Mouse (Mus musculus) hindbrain, embryonic 10.5 days (tissue): ENCODE data around the gene Gm4952. TPM values are rescaled to one million over a fixed set of nuclear protein-coding genes. Genes with fewer than 3 reads are reported as not detected.
"Not testable (repeated sequence)": the region's sequence is repeated elsewhere in the genome, so short reads cannot be mapped to it uniquely, and the experiment has no call there.

ENCODE experiments used
- DNase-seq: peaks from one replicate; pipeline ENCODE4 v3.0.0-alpha.2; 2017; ENCODE audit warnings: low spot score
- H3K27ac ChIP-seq: fragments of 300-500 bp; sonication (generic); 2 replicates; pipeline ENCODE4 v1.5.1; 2016; ENCODE audit warnings: mild to moderate bottlenecking, moderate library complexity
- H3K27me3 ChIP-seq: fragments of 300-500 bp; sonication (generic); 2 replicates; pipeline ENCODE4 v1.6.1; 2016; ENCODE audit warnings: mild to moderate bottlenecking; ENCODE audit not compliant: poor library complexity, insufficient read depth, severe bottlenecking
- H3K36me3 ChIP-seq: fragments of 300-500 bp; sonication (generic); 2 replicates; pipeline ENCODE4 v1.6.1; 2016; ENCODE audit warnings: mild to moderate bottlenecking, moderate library complexity
- H3K4me1 ChIP-seq: fragments of 300-500 bp; sonication (generic); replicated peaks from 2 replicates; pipeline ENCODE4 v1.6.1; 2016; ENCODE audit warnings: mild to moderate bottlenecking
- H3K4me3 ChIP-seq: fragments of 300-500 bp; sonication (generic); 2 replicates; pipeline ENCODE4 v1.5.1; 2016; ENCODE audit warnings: mild to moderate bottlenecking, moderate library complexity
- H3K9me3 ChIP-seq: fragments of 300-500 bp; sonication (generic); 2 replicates; pipeline ENCODE4 v1.6.1; 2016; ENCODE audit warnings: mild to moderate bottlenecking, moderate library complexity
- WGBS: fragments of 180-500 bp; shearing (Covaris S2); methylation state at CpG from one replicate; pipeline ENCODE4 v1.1.7; 2016; 5-methylcytosine and 5-hydroxymethylcytosine counted together
- polyA plus RNA-seq: library from polyadenylated mRNA; unstranded; fragments of >200 nt; fragmentation: Nextera tagmentation; extraction: Ambion mirVana; gene quantifications from 2 replicates; pipeline ENCODE4 v1.2.1, GENCODE M21; 2016

Gene Gm4952
- polyA plus RNA-seq, 1 experiment from 2014 or later = 0.18 TPM

GRCm38 (mm10) chr19:12633176-12633575 lies 33.4 kb downstream of the Gm4952 start, which contains the start of gene Glyat:
Glyat (plus strand) TSS chr19:12633308.
- no peaks in the 10 kb centered on the region for H3K4me1 ChIP-seq
- no peaks in the 10 kb centered on the region for H3K36me3 ChIP-seq
- no peak within 1 kb of the TSS for H3K27ac ChIP-seq
- no peak for DNase-seq
- no peaks in the 10 kb centered on the region for H3K27me3 ChIP-seq
- no peaks in the 10 kb centered on the region for H3K9me3 ChIP-seq
- H3K4me3 ChIP-seq = no peak within 1 kb of the TSS
- 82% methylated on average over 4 of the region's 4 CpGs for WGBS

DNA sequence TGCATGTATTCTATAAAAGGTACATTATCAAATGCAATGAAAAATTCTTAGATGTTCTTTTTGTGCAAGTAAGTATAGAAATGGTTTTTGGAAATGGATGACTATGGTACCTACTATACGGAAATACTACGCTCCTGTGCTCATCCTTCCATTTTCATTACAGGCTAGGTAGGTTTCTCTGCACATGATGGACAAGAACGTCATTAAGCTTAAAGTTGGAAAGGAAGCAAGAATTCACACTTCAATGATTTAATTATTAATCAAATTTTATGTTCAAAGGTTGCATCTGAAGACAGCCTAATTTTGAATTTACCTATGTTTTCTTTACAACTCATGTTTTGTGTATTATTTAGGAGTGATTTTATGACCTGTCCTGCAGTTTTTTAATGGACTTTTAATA lies 34.5 kb downstream of the Gm4952 start:
- H3K27me3 ChIP-seq = no peaks in the 10 kb centered on the region
- no peaks in the 10 kb centered on the region for H3K9me3 ChIP-seq
- 91% methylated on average over 3 of the region's 3 CpGs for WGBS
- H3K36me3 ChIP-seq = no peaks in the 10 kb centered on the region
- no peak overlapping the region for H3K27ac ChIP-seq
- H3K4me1 ChIP-seq = no peaks in the 10 kb centered on the region
- H3K4me3 ChIP-seq = no peak overlapping the region
- no peak for DNase-seq

- H3K4me1 ChIP-seq = no peaks in the 10 kb centered on the region
- no peaks in the 10 kb centered on the region for H3K36me3 ChIP-seq
- 89% methylated on average over 4 of the region's 4 CpGs for WGBS
- H3K9me3 ChIP-seq = no peaks in the 10 kb centered on the region
- H3K4me3 ChIP-seq = no peak overlapping the region
- no peaks in the 10 kb centered on the region for H3K27me3 ChIP-seq
- H3K27ac ChIP-seq = no peak overlapping the region
- no peak for DNase-seq
These were observed 35.2 kb downstream of the Gm4952 start for GRCm38 (mm10) chr19:12634963-12635362.

GRCm38 (mm10) chr19:12636863-12637262 lies 37.1 kb downstream of the Gm4952 start:
- Histone ChIP-seq H3K4me1 (no peaks in the 10 kb centered on the region), H3K9me3 (no peaks in the 10 kb centered on the region), H3K4me3 (no peak overlapping the region), H3K27me3 (no peaks in the 10 kb centered on the region), H3K36me3 (no peaks in the 10 kb centered on the region), H3K27ac (no peak overlapping the region)
- DNase-seq = no peak
- WGBS = 76% methylated on average over 3 of the region's 3 CpGs

GRCm38 (mm10) chr19:12638049-12638448 lies 38.3 kb downstream of the Gm4952 start:
- WGBS = 87% methylated on average over 1 of the region's 1 CpGs
- H3K27me3 ChIP-seq = no peaks in the 10 kb centered on the region

DNA sequence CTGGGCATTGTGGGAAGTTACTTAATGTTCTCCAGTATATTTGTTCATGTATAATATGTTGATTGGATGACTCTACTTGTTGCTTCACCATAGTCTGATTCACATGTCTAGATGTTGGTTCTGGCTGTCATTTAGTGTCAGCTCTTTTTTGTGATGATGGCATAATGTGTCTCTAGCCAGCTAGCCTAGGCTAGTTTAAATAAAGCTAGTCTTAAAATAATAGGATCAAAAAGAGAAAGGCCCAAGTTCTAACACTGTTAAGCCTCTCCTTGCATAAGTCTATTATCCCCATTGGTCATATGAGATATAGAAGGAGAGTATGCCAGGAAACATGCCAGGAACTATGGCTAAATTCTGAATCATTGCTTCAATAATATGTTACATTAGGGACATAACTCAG lies 49.7 kb downstream of the Gm4952 start:
- Histone ChIP-seq H3K9me3 (no peaks in the 10 kb centered on the region), H3K4me1 (no peaks in the 10 kb centered on the region), H3K4me3 (no peak overlapping the region), H3K27me3 (no peaks in the 10 kb centered on the region), H3K27ac (no peak overlapping the region), H3K36me3 (no peaks in the 10 kb centered on the region)
- no peak for DNase-seq

More at GRCm38 (mm10) chr19:12638049-12638448, 38.3 kb downstream of the Gm4952 start:
- H3K4me1 ChIP-seq = no peaks in the 10 kb centered on the region
- H3K9me3 ChIP-seq = no peaks in the 10 kb centered on the region
- H3K4me3 ChIP-seq = no peak overlapping the region
- H3K27ac ChIP-seq = no peak overlapping the region
- H3K36me3 ChIP-seq = no peaks in the 10 kb centered on the region
- DNase-seq = no peak

DNA sequence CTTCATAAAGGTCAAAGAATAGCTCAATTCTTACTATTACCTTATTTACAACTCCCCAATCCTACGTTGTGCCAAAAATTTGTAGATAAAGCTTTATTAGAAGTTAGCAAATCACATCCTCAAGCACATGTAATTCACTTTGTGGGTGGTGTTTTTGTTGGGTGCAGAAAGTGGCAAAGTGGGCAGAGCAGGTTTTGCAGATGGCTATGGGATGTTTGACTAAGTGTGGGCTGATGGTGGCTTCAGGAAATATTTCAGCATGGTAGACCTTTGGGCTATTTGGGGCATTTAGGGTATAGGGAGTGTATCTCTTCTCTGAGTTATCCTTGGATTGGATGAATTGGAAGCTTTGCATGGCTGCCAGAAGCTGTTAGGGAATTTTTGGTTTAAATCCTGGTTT lies 66.4 kb downstream of the Gm4952 start:
- Histone ChIP-seq H3K27ac (no peak overlapping the region), H3K36me3 (no peaks in the 10 kb centered on the region), H3K4me3 (no peak overlapping the region), H3K27me3 (no peaks in the 10 kb centered on the region), H3K4me1 (no peaks in the 10 kb centered on the region), H3K9me3 (peaks cover 16% of the 10 kb centered on the region)
- 82% methylated on average over 1 of the region's 1 CpGs for WGBS
- no peak for DNase-seq

DNA sequence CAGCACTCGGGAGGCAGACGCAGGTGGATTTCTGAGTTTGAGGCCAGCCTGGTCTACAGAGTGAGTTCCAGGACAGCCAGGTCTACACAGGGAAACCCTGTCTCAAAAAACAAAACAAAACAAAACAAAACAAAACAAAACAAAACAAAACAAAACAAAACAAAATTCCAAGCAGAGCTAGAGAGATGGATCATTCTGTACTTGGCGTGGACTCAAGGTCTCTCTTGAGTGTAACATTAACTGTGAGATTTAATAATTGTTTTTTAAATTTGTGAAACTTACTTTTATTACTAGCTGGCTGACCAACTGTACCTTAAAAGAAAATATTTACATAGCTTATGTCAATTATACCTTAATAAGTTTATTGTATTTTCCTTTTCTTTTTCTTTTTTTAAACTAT lies 68.8 kb downstream of the Gm4952 start:
- not testable (repeated sequence) for DNase-seq, H3K4me1 ChIP-seq, H3K9me3 ChIP-seq, H3K36me3 ChIP-seq, H3K27ac ChIP-seq, H3K4me3 ChIP-seq, H3K27me3 ChIP-seq
- 96% methylated on average over 3 of the region's 3 CpGs for WGBS

- H3K9me3 ChIP-seq = no peaks in the 10 kb centered on the region
- H3K27me3 ChIP-seq = no peaks in the 10 kb centered on the region
- no peak for DNase-seq
These were observed 70.4 kb downstream of the Gm4952 start, which contains the start of gene Olfr1442 for GRCm38 (mm10) chr19:12670139-12670538. Olfr1442 (plus strand) TSS chr19:12670439.

DNA sequence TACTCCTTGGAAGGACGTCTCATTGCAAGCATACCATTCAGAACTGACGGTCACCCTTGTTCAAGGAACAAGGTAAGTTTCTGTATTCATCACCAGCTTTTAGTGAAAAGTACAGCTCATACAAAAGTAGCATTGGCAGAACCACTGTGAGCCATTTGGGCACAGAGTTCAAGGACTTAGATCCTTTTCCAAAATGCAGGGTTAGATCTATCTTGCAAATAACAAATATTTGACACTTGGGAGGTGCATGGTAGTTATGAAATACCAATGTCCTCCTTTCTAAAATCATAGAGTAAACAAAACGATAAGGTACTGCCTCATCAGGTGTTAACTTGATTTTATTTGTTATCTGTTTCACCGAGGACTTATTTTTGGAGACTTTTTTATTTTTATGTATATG lies 71.3 kb downstream of the Gm4952 start:
- Histone ChIP-seq H3K27me3 (no peaks in the 10 kb centered on the region), H3K9me3 (no peaks in the 10 kb centered on the region), H3K4me1 (no peaks in the 10 kb centered on the region), H3K27ac (no peak overlapping the region), H3K36me3 (no peaks in the 10 kb centered on the region), H3K4me3 (no peak overlapping the region)
- DNase-seq = no peak
- 89% methylated on average over 4 of the region's 4 CpGs for WGBS

More at GRCm38 (mm10) chr19:12670139-12670538, 70.4 kb downstream of the Gm4952 start, which contains the start of gene Olfr1442:
- H3K27ac ChIP-seq = no peak within 1 kb of the TSS
- H3K4me3 ChIP-seq = no peak within 1 kb of the TSS
- H3K4me1 ChIP-seq = no peaks in the 10 kb centered on the region
- no peaks in the 10 kb centered on the region for H3K36me3 ChIP-seq

DNA sequence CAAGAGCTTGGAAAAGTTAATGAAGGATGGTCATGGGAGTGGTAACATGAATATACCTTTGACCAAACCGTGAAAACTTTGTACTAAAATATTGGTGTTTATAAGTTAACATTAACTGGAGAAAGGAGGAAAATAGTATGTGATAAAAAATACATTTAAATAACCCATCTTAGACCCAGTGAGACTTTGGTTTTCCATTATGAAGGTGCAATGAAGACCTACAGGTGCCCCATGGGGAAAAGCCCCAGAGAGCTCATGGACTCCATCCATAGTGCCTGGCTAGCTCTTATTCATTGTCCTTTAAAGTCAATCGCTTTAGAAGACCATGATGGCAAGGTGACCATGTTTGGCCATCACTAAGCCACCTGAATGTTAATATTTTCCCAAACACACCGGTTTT lies 78.0 kb downstream of the Gm4952 start, which contains the start of gene Olfr1443:
TSS of gene Olfr1443 (plus strand) at position 301 of the 400 bp plus-strand sequence.
- no peaks in the 10 kb centered on the region for H3K36me3 ChIP-seq
- no peaks in the 10 kb centered on the region for H3K4me1 ChIP-seq
- no peak for DNase-seq
- H3K27me3 ChIP-seq = no peaks in the 10 kb centered on the region
- H3K27ac ChIP-seq = no peak within 1 kb of the TSS
- no peak within 1 kb of the TSS for H3K4me3 ChIP-seq
- 69% methylated on average over 3 of the region's 3 CpGs for WGBS
- H3K9me3 ChIP-seq = no peaks in the 10 kb centered on the region

Other genes with a start within 250 kb of the Gm4952 start
- not detected in 2 replicates for gene Olfr1440, start 212.7 kb upstream of the Gm4952 start, polyA plus RNA-seq
- not detected in 2 replicates for gene Olfr1441, start 182.5 kb upstream of the Gm4952 start, polyA plus RNA-seq
- not detected in 2 replicates for gene Pfpl, start 172.1 kb upstream of the Gm4952 start, polyA plus RNA-seq
- gene Mpeg1, start 139.2 kb upstream of the Gm4952 start, polyA plus RNA-seq = 0.24 and 0.35 TPM in 2 replicates
- 56.5 and 65.2 TPM in 2 replicates for gene Dtx4, start 98.5 kb upstream of the Gm4952 start, polyA plus RNA-seq
- gene Fam111a, start 54.2 kb upstream of the Gm4952 start, polyA plus RNA-seq = 15.3 and 20.2 TPM in 2 replicates
- not detected in 2 replicates for gene Glyat, start 33.3 kb downstream of the Gm4952 start, polyA plus RNA-seq
- gene Olfr1442, start 70.5 kb downstream of the Gm4952 start, polyA plus RNA-seq = not detected in 2 replicates
- gene Olfr1443, start 78.1 kb downstream of the Gm4952 start, polyA plus RNA-seq = not detected in 2 replicates
- gene Keg1, start 95.8 kb downstream of the Gm4952 start, polyA plus RNA-seq = not detected in 2 replicates
- gene Cntf, start 165.7 kb downstream of the Gm4952 start, polyA plus RNA-seq = 1.1 and 2.0 TPM in 2 replicates
- gene Zfp91, start 196.2 kb downstream of the Gm4952 start, polyA plus RNA-seq = 12.6 and 14.3 TPM in 2 replicates
- gene Lpxn, start 196.2 kb downstream of the Gm4952 start, polyA plus RNA-seq = 0.73 and 1.1 TPM in 2 replicates
- gene Gm5244, start 246.7 kb downstream of the Gm4952 start, polyA plus RNA-seq = not detected in 2 replicates